Mouse (Mus musculus): Measurements from ENCODE around the gene Ipo7. TPM values are rescaled to one million over a fixed set of nuclear protein-coding genes. Genes with fewer than 3 reads are reported as not detected.

The Ipo7 gene
- polyA plus RNA-seq, 1 experiment: not detected

GRCm38 (mm10) chr7:110085217-110085616 lies 67.1 kb downstream of the Ipo7 start:
- TF ChIP-seq CTCF (IDR thresholded peaks at IDR 0.05; ENCODE audit: insufficient read depth, low read depth, low read length) (no peak), POLR2A (IDR thresholded peaks at IDR 0.05; ENCODE audit: insufficient read depth, low read depth, low read length) (no peak)
- H3K4me1 ChIP-seq (ENCODE audit: control insufficient read depth, insufficient read depth, low read length): peaks cover 3% of the 10 kb centered on the region; the same call in 1 of the 2 replicates
- no peak overlapping the region for H3K27ac ChIP-seq (ENCODE audit: insufficient read depth, low read depth, low read length)
- no peak overlapping the region for H3K4me3 ChIP-seq (ENCODE audit: insufficient read depth, low read depth, low read length)

- peaks cover 3% of the 10 kb centered on the region; the same call in 1 of the 2 replicates for H3K4me1 ChIP-seq (ENCODE audit: control insufficient read depth, insufficient read depth, low read length)
- H3K27ac ChIP-seq (ENCODE audit: insufficient read depth, low read depth, low read length): no peak overlapping the region
- no peak overlapping the region for H3K4me3 ChIP-seq (ENCODE audit: insufficient read depth, low read depth, low read length)
- TF ChIP-seq POLR2A (IDR thresholded peaks at IDR 0.05; ENCODE audit: insufficient read depth, low read depth, low read length) (no peak), CTCF (IDR thresholded peaks at IDR 0.05; ENCODE audit: insufficient read depth, low read depth, low read length) (no peak)
- 74% methylated on average over 4 of the region's 4 CpGs for WGBS
Measured at GRCm38 (mm10) chr7:110087914-110088313, 69.8 kb downstream of the Ipo7 start.

- Histone ChIP-seq H3K4me3 (ENCODE audit: insufficient read depth, low read depth, low read length) (no peak overlapping the region), H3K4me1 (ENCODE audit: control insufficient read depth, insufficient read depth, low read length) (no peaks in the 10 kb centered on the region), H3K27ac (ENCODE audit: insufficient read depth, low read depth, low read length) (no peak overlapping the region)
- TF ChIP-seq POLR2A (IDR thresholded peaks at IDR 0.05; ENCODE audit: insufficient read depth, low read depth, low read length): no peak
- TF ChIP-seq CTCF (IDR thresholded peaks at IDR 0.05; ENCODE audit: insufficient read depth, low read depth, low read length): no peak
- WGBS: 28% methylated on average over 7 of the region's 7 CpGs
Measured at GRCm38 (mm10) chr7:110091670-110092069, 73.6 kb downstream of the Ipo7 start.

GRCm38 (mm10) chr7:110096332-110096731 lies 78.3 kb downstream of the Ipo7 start:
- TF ChIP-seq CTCF (IDR thresholded peaks at IDR 0.05; ENCODE audit: insufficient read depth, low read depth, low read length): no peak
- TF ChIP-seq POLR2A (IDR thresholded peaks at IDR 0.05; ENCODE audit: insufficient read depth, low read depth, low read length): no peak
- WGBS: 86% methylated on average over 4 of the region's 4 CpGs
- Histone ChIP-seq H3K4me3 (ENCODE audit: insufficient read depth, low read depth, low read length) (no peak overlapping the region), H3K4me1 (ENCODE audit: control insufficient read depth, insufficient read depth, low read length) (0 out of 2 replicates have a peak, but pooled peaks cover 4% of the 10 kb centered on the region), H3K27ac (ENCODE audit: insufficient read depth, low read depth, low read length) (no peak overlapping the region)

- 75% methylated on average over 7 of the region's 7 CpGs for WGBS
- no peak overlapping the region for H3K27ac ChIP-seq (ENCODE audit: insufficient read depth, low read depth, low read length)
- TF ChIP-seq CTCF (IDR thresholded peaks at IDR 0.05; ENCODE audit: insufficient read depth, low read depth, low read length) (no peak), POLR2A (IDR thresholded peaks at IDR 0.05; ENCODE audit: insufficient read depth, low read depth, low read length) (no peak)
- H3K4me3 ChIP-seq (ENCODE audit: insufficient read depth, low read depth, low read length): no peak overlapping the region
- 0 out of 2 replicates have a peak, but pooled peaks cover 4% of the 10 kb centered on the region for H3K4me1 ChIP-seq (ENCODE audit: control insufficient read depth, insufficient read depth, low read length)
Measured at GRCm38 (mm10) chr7:110097106-110097793, 79.2 kb downstream of the Ipo7 start.

- no peak overlapping the region for H3K27ac ChIP-seq (ENCODE audit: insufficient read depth, low read depth, low read length)
- 0 out of 2 replicates have a peak, but pooled peaks cover 4% of the 10 kb centered on the region for H3K4me1 ChIP-seq (ENCODE audit: control insufficient read depth, insufficient read depth, low read length)
- H3K4me3 ChIP-seq (ENCODE audit: insufficient read depth, low read depth, low read length): no peak overlapping the region
- WGBS: 63% methylated on average over 6 of the region's 6 CpGs
- no peak for TF ChIP-seq CTCF (IDR thresholded peaks at IDR 0.05; ENCODE audit: insufficient read depth, low read depth, low read length)
Measured at GRCm38 (mm10) chr7:110100854-110101253, 82.8 kb downstream of the Ipo7 start.

- 0 out of 2 replicates have a peak, but pooled peaks cover 4% of the 10 kb centered on the region for H3K4me1 ChIP-seq (ENCODE audit: control insufficient read depth, insufficient read depth, low read length)
- no peak overlapping the region for H3K4me3 ChIP-seq (ENCODE audit: insufficient read depth, low read depth, low read length)
- WGBS: 71% methylated on average over 5 of the region's 5 CpGs
- H3K27ac ChIP-seq (ENCODE audit: insufficient read depth, low read depth, low read length): no peak overlapping the region
- no peak for TF ChIP-seq POLR2A (IDR thresholded peaks at IDR 0.05; ENCODE audit: insufficient read depth, low read depth, low read length)
- TF ChIP-seq CTCF (IDR thresholded peaks at IDR 0.05; ENCODE audit: insufficient read depth, low read depth, low read length): no peak
Measured at GRCm38 (mm10) chr7:110101266-110101665, 83.2 kb downstream of the Ipo7 start.

GRCm38 (mm10) chr7:110105041-110105440 lies 87.0 kb downstream of the Ipo7 start:
- H3K27ac ChIP-seq (ENCODE audit: insufficient read depth, low read depth, low read length): no peak overlapping the region
- WGBS: 89% methylated on average over 5 of the region's 5 CpGs
- H3K4me1 ChIP-seq (ENCODE audit: control insufficient read depth, insufficient read depth, low read length): peaks cover 15% of the 10 kb centered on the region
- TF ChIP-seq CTCF (IDR thresholded peaks at IDR 0.05; ENCODE audit: insufficient read depth, low read depth, low read length): no peak
- no peak for TF ChIP-seq POLR2A (IDR thresholded peaks at IDR 0.05; ENCODE audit: insufficient read depth, low read depth, low read length)
- no peak overlapping the region for H3K4me3 ChIP-seq (ENCODE audit: insufficient read depth, low read depth, low read length)

Other genes starting within 250 kb of the Ipo7 start
- gene Nrip3, start 236.2 kb upstream of the Ipo7 start, polyA plus RNA-seq (2012; ENCODE audit: insufficient read depth, insufficient read length, low replicate concordance, missing spikeins): 285 TPM in 1 of 2 replicates, not detected in the other
- gene Scube2, start 152.6 kb upstream of the Ipo7 start, polyA plus RNA-seq (2012; ENCODE audit: insufficient read depth, insufficient read length, low replicate concordance, missing spikeins): not detected in 2 replicates
- gene Dennd5a, start 57.8 kb upstream of the Ipo7 start, polyA plus RNA-seq (2012; ENCODE audit: insufficient read depth, insufficient read length, low replicate concordance, missing spikeins): 223 TPM in 1 of 2 replicates, not detected in the other
- not detected in 2 replicates for gene Tmem41b, start 31.3 kb upstream of the Ipo7 start, polyA plus RNA-seq (2012; ENCODE audit: insufficient read depth, insufficient read length, low replicate concordance, missing spikeins)
- not detected in 2 replicates for gene Zfp143, start 42.9 kb downstream of the Ipo7 start, polyA plus RNA-seq (2012; ENCODE audit: insufficient read depth, insufficient read length, low replicate concordance, missing spikeins)
- gene Wee1, start 103.8 kb downstream of the Ipo7 start, polyA plus RNA-seq (2012; ENCODE audit: insufficient read depth, insufficient read length, low replicate concordance, missing spikeins): not detected in 2 replicates
- not detected in 2 replicates for gene Swap70, start 203.4 kb downstream of the Ipo7 start, polyA plus RNA-seq (2012; ENCODE audit: insufficient read depth, insufficient read length, low replicate concordance, missing spikeins)